Mouse (Mus musculus) brain, embryonic 14.5 days (tissue): ENCODE measurements around the gene Umps.

Source experiments
- CTCF ChIP-seq: fragments of 200-500 bp; IDR thresholded peaks from 2 replicates; pipeline ENCODE4 v1.5.1; 2012; ENCODE audit warnings: inconsistent platforms, mild to moderate bottlenecking, moderate library complexity, borderline replicate concordance; ENCODE audit not compliant: insufficient read depth, insufficient read length; ENCODE audit errors: extremely low read depth
- POLR2A ChIP-seq: fragments of 200-500 bp; IDR thresholded peaks from 2 replicates; pipeline ENCODE4 v1.6.1; 2012; ENCODE audit warnings: mild to moderate bottlenecking, inconsistent platforms, borderline replicate concordance; ENCODE audit not compliant: poor library complexity, insufficient read depth, insufficient read length, severe bottlenecking; ENCODE audit errors: extremely low read depth

DNA sequence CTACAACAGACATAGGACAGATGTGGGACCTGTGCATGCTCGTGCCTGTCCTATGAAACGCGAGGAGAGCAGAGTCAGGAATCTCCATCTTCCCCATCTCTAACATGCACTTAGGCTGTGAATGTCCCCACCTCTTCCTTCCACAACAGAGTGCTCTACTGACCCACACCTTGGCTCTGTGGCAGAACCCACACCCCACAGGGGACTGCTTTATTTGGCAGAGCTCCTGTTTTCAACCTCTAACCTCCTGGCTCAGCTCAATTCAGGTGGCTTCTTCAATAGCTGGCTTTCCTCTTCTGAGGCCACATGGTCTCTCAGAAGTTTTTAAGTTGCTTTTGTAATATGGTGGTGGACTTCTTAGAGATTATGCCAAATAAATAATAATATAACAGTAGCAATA lies 39.1 kb upstream of the Umps start:
- TF ChIP-seq CTCF (no peak), POLR2A (no peak)
